Comparison of ENCODE assay signal across 8 mouse cellular contexts in the genomic region with DNA sequence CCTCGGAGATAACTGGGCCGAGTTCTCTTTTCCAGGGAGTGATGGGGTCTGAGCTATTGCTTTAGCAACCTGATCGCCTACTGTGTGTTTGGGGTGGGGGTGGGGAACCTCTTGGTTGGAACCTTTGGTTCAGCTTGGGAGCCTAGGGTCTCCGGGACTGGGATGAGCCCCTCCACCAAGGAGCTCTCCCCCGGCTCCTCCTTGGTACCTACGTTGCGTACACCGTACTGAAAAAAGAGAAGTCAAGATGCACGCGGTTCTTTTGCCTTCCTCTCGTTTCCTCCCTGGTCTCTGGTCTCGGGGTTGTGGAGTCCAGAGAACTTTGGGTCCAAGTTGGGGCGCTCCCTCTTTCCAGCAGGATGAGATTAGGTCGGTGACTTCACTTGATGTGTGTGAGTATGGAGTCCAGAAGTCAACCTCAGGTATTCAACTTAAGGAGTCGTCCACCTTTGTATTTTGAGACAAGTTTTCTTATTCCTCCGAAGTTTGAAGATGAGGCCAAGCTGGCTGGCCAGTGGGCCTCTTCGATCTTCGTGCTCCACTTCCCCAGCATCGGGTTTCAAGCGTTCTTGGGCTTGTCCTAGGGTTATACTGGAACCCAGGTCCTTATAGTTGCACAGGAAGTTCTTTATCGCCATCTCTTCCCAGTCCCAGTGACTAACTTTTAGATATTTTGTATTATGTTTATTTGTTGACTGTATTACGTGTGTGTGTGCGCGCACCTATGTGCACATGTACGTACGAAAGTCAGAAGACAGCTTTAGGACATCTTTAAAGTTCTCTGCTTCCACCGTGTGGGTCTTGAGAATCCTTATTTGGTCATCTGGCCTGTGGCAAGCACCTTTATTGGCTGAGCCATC. TPM values are rescaled to one million over a fixed set of nuclear protein-coding genes. Genes with fewer than 3 reads are reported as not detected.
DNase-seq lines count a peak whose midpoint lies in the region; ATAC-seq lines count a peak whose summit lies in the region.

No protein-coding gene starts in this region.

- peak overlapping the region; percentile 79; the same call in 1 of the 2 replicates for H3K27ac ChIP-seq in neural tube, embryonic 11.5 days (ENCODE audit: low read depth, low read length)
- H3K27ac ChIP-seq in embryonic facial prominence, embryonic 11.5 days (replicated peaks; ENCODE audit: low read depth, low read length) = no peak overlapping the region
- H3K27ac ChIP-seq in hindbrain, embryonic 14.5 days = peak overlapping the region; percentile 81

- H3K9ac ChIP-seq in neural tube, embryonic 11.5 days (ENCODE audit: low read length) = peak overlapping the region; percentile 86
- H3K9ac ChIP-seq in embryonic facial prominence, embryonic 11.5 days (replicated peaks; ENCODE audit: low read length) = peak overlapping the region; percentile 83
- H3K9ac ChIP-seq in hindbrain, embryonic 14.5 days = peak overlapping the region; percentile 83

- DNase-seq in neural tube, embryonic 11.5 days (ENCODE audit: low spot score) = no peak
- no peak for DNase-seq in neural tube, embryonic 10.5 days (ENCODE audit: extremely low spot score, low spot score)
- DNase-seq in embryonic facial prominence, embryonic 11.5 days (ENCODE audit: low spot score) = peak; percentile 18
- DNase-seq in hindbrain, embryonic 14.5 days (ENCODE audit: low spot score) = no peak
- no peak for DNase-seq in yolk sac, embryonic 10.5 days (ENCODE audit: low spot score)
- no peak for DNase-seq in layer of hippocampus, postnatal 36 days
- no peak for DNase-seq in layer of hippocampus, postnatal 25 days (ENCODE audit: extremely low spot score in 1 of 2, low spot score in 1 of 2)

- WGBS in neural tube, embryonic 11.5 days = 22% methylated on average over 27 of the region's 27 CpGs
- 20% methylated on average over 27 of the region's 27 CpGs for WGBS in embryonic facial prominence, embryonic 11.5 days
- WGBS in hindbrain, embryonic 14.5 days = 24% methylated on average over 27 of the region's 27 CpGs

- peak overlapping the region; percentile 76 for H3K4me2 ChIP-seq in neural tube, embryonic 11.5 days (ENCODE audit: low read depth)
- peak overlapping the region; percentile 62 for H3K4me2 ChIP-seq in embryonic facial prominence, embryonic 11.5 days (ENCODE audit: low read depth, low read length)
- H3K4me2 ChIP-seq in hindbrain, embryonic 14.5 days (replicated peaks) = peak overlapping the region; percentile 65

- H3K27me3 ChIP-seq in neural tube, embryonic 11.5 days (ENCODE audit: control insufficient read depth, insufficient read depth, low read length) = no peaks in the 10 kb centered on the region
- no peaks in the 10 kb centered on the region for H3K27me3 ChIP-seq in embryonic facial prominence, embryonic 11.5 days (ENCODE audit: control insufficient read depth, insufficient read depth, low read length)
- no peaks in the 10 kb centered on the region for H3K27me3 ChIP-seq in hindbrain, embryonic 14.5 days (ENCODE audit: control insufficient read depth, insufficient read depth, low read length)

- H3K4me1 ChIP-seq in neural tube, embryonic 11.5 days (ENCODE audit: control insufficient read depth, insufficient read depth, low read length) = 0 out of 2 replicates have a peak, but pooled peaks cover 4% of the 10 kb centered on the region
- no peaks in the 10 kb centered on the region for H3K4me1 ChIP-seq in embryonic facial prominence, embryonic 11.5 days (ENCODE audit: control insufficient read depth, insufficient read depth, low read length)
- peaks cover 10% of the 10 kb centered on the region for H3K4me1 ChIP-seq in hindbrain, embryonic 14.5 days (replicated peaks; ENCODE audit: control insufficient read depth, insufficient read depth, low read length)

- ATAC-seq in neural tube, embryonic 11.5 days (ENCODE audit: insufficient read depth, low FRiP score, low TSS enrichment) = no peak
- 0 out of 2 replicates have a peak, but pooled peaks have one; percentile 1 for ATAC-seq in embryonic facial prominence, embryonic 11.5 days (replicated peaks; ENCODE audit: insufficient number of reproducible peaks, low FRiP score, low TSS enrichment, low read depth)
- ATAC-seq in hindbrain, embryonic 14.5 days (ENCODE audit: low FRiP score) = no peak
- peak; percentile 21; the same call in 1 of the 2 replicates for ATAC-seq in megakaryocyte progenitor cell, adult 5-6 weeks (replicated peaks; ENCODE audit: poor library complexity)

- no peaks in the 10 kb centered on the region for H3K36me3 ChIP-seq in neural tube, embryonic 11.5 days (ENCODE audit: control insufficient read depth, insufficient read depth, low read length)
- H3K36me3 ChIP-seq in embryonic facial prominence, embryonic 11.5 days (replicated peaks; ENCODE audit: control insufficient read depth, insufficient read depth, low read depth, low read length) = no peaks in the 10 kb centered on the region
- H3K36me3 ChIP-seq in hindbrain, embryonic 14.5 days (replicated peaks; ENCODE audit: control insufficient read depth, insufficient read depth) = no peaks in the 10 kb centered on the region

- H3K4me3 ChIP-seq in neural tube, embryonic 11.5 days (ENCODE audit: low read depth, low read length) = peak overlapping the region; percentile 88
- H3K4me3 ChIP-seq in embryonic facial prominence, embryonic 11.5 days (ENCODE audit: low read depth, low read length) = peak overlapping the region; percentile 90
- peak overlapping the region; percentile 90 for H3K4me3 ChIP-seq in hindbrain, embryonic 14.5 days (replicated peaks; ENCODE audit: low read length)

- H3K9me3 ChIP-seq in neural tube, embryonic 11.5 days (ENCODE audit: control insufficient read depth, low read length) = no peaks in the 10 kb centered on the region
- no peaks in the 10 kb centered on the region for H3K9me3 ChIP-seq in embryonic facial prominence, embryonic 11.5 days (replicated peaks; ENCODE audit: control insufficient read depth, low read length)
- H3K9me3 ChIP-seq in hindbrain, embryonic 14.5 days (ENCODE audit: control insufficient read depth, low read length) = no peaks in the 10 kb centered on the region

RNA-seq across cellular contexts. Expression of a gene that starts 1.0 kb away (rescaled TPM):
- 33.7 and 38.0 TPM in 2 replicates for polyA plus RNA-seq in neural tube, embryonic 11.5 days (2014; fragmentation: Nextera tagmentation; extraction: Ambion mirVana)
- 26.3 and 29.2 TPM in 2 replicates for polyA plus RNA-seq in embryonic facial prominence, embryonic 11.5 days (2014; fragmentation: Nextera tagmentation; extraction: Ambion mirVana)
- polyA plus RNA-seq in hindbrain, embryonic 14.5 days (2014; fragmentation: Nextera tagmentation; extraction: Ambion mirVana) = 34.3 and 36.7 TPM in 2 replicates
- 53.2 and 60.7 TPM in 2 replicates for total RNA-seq in megakaryocyte progenitor cell, adult 5-6 weeks (2015)
- total RNA-seq in megakaryocyte progenitor cell, adult 5-6 weeks (2017) = 27.7 and 31.0 TPM in 2 replicates
- 100 to 1,000 TPM; 105 to 106 TPM for total RNA-seq in layer of hippocampus, postnatal 36 days (2021)
- 100 to 1,000 TPM; 101 to 109 TPM for total RNA-seq in layer of hippocampus, postnatal 25 days (2021)

RNA-seq across cellular contexts. Expression of a gene that starts 8.4 kb away (rescaled TPM):
- 11.1 and 13.4 TPM in 2 replicates for polyA plus RNA-seq in neural tube, embryonic 11.5 days (2014; fragmentation: Nextera tagmentation; extraction: Ambion mirVana)
- polyA plus RNA-seq in embryonic facial prominence, embryonic 11.5 days (2014; fragmentation: Nextera tagmentation; extraction: Ambion mirVana) = 7.2 and 9.0 TPM in 2 replicates
- polyA plus RNA-seq in hindbrain, embryonic 14.5 days (2014; fragmentation: Nextera tagmentation; extraction: Ambion mirVana) = 6.8 and 10.2 TPM in 2 replicates
- total RNA-seq in megakaryocyte progenitor cell, adult 5-6 weeks (2015) = 18.9 and 20.0 TPM in 2 replicates
- total RNA-seq in megakaryocyte progenitor cell, adult 5-6 weeks (2017) = 47.9 and 56.5 TPM in 2 replicates
- 10 to 100 TPM; 12.2 to 12.7 TPM for total RNA-seq in layer of hippocampus, postnatal 36 days (2021)
- total RNA-seq in layer of hippocampus, postnatal 25 days (2021) = 10 to 100 TPM; 11.9 to 14.8 TPM

RNA-seq across cellular contexts. Expression of a gene that starts 33.2 kb away (rescaled TPM):
- polyA plus RNA-seq in neural tube, embryonic 11.5 days (2014; fragmentation: Nextera tagmentation; extraction: Ambion mirVana) = 50.3 and 65.1 TPM in 2 replicates
- 28.4 and 34.7 TPM in 2 replicates for polyA plus RNA-seq in embryonic facial prominence, embryonic 11.5 days (2014; fragmentation: Nextera tagmentation; extraction: Ambion mirVana)
- 75.5 and 98.4 TPM in 2 replicates for polyA plus RNA-seq in hindbrain, embryonic 14.5 days (2014; fragmentation: Nextera tagmentation; extraction: Ambion mirVana)
- 3.8 and 6.0 TPM in 2 replicates for total RNA-seq in megakaryocyte progenitor cell, adult 5-6 weeks (2015)
- 10.4 and 12.7 TPM in 2 replicates for total RNA-seq in megakaryocyte progenitor cell, adult 5-6 weeks (2017)
- total RNA-seq in layer of hippocampus, postnatal 36 days (2021) = 10 to 100 TPM; 53.9 to 56.1 TPM
- total RNA-seq in layer of hippocampus, postnatal 25 days (2021) = 10 to 100 TPM; 62.5 to 66.7 TPM

RNA-seq across cellular contexts. Expression of a gene that starts 52.4 kb away (rescaled TPM):
- 1,090 and 1,143 TPM in 2 replicates for polyA plus RNA-seq in neural tube, embryonic 11.5 days (2014; fragmentation: Nextera tagmentation; extraction: Ambion mirVana)
- 1,016 and 1,055 TPM in 2 replicates for polyA plus RNA-seq in embryonic facial prominence, embryonic 11.5 days (2014; fragmentation: Nextera tagmentation; extraction: Ambion mirVana)
- 1,333 and 1,355 TPM in 2 replicates for polyA plus RNA-seq in hindbrain, embryonic 14.5 days (2014; fragmentation: Nextera tagmentation; extraction: Ambion mirVana)
- total RNA-seq in megakaryocyte progenitor cell, adult 5-6 weeks (2015) = 172 and 201 TPM in 2 replicates
- total RNA-seq in megakaryocyte progenitor cell, adult 5-6 weeks (2017) = 204 and 293 TPM in 2 replicates
- total RNA-seq in layer of hippocampus, postnatal 36 days (2021) = 100 to 1,000 TPM; 766 to 814 TPM
- 100 to 1,000 TPM; 775 to 848 TPM for total RNA-seq in layer of hippocampus, postnatal 25 days (2021)

RNA-seq across cellular contexts. Expression of a gene that starts 53.2 kb away (rescaled TPM):
- 0.46 TPM in 1 of 2 replicates, not detected in the other for polyA plus RNA-seq in neural tube, embryonic 11.5 days (2014; fragmentation: Nextera tagmentation; extraction: Ambion mirVana)
- not detected in 2 replicates for polyA plus RNA-seq in embryonic facial prominence, embryonic 11.5 days (2014; fragmentation: Nextera tagmentation; extraction: Ambion mirVana)
- polyA plus RNA-seq in hindbrain, embryonic 14.5 days (2014; fragmentation: Nextera tagmentation; extraction: Ambion mirVana) = 0.63 TPM in 1 of 2 replicates, not detected in the other
- not detected in 2 replicates for total RNA-seq in megakaryocyte progenitor cell, adult 5-6 weeks (2015)
- 0.91 and 1.3 TPM in 2 replicates for total RNA-seq in megakaryocyte progenitor cell, adult 5-6 weeks (2017)
- not detected for total RNA-seq in layer of hippocampus, postnatal 36 days (2021)
- under 1 TPM in 1 of 2 experiments, not detected in 1; 0.37 TPM for total RNA-seq in layer of hippocampus, postnatal 25 days (2021)

Comparison
In these comparisons a context has a peak if more than half of its experiments do, and no peak if none do; other contexts are left out.
1. ATAC-seq: peak in embryonic facial prominence, embryonic 11.5 days (single experiment) and megakaryocyte progenitor cell, adult 5-6 weeks (single experiment); none in neural tube, embryonic 11.5 days (single experiment) and hindbrain, embryonic 14.5 days (single experiment).
2. Peak in every context shown above with its lines, with median percentiles within 50 percentile points of each other: H3K4me2 ChIP-seq, H3K4me3 ChIP-seq and H3K9ac ChIP-seq.